Comparison of ENCODE assay signal across 28 mouse cellular contexts in genomic region chr17:74305616-74306015, GRCm38 (mm10).
"Had no signal": no experiment of that assay in that cellular context is flagged by ENCODE, and none has a peak within 500 bp of the region (broad histone marks: within the 10 kb centered on the region; RNA-seq: fewer than 3 reads in every experiment).

No protein-coding gene starts in this region.

- H3K4me3 ChIP-seq: embryonic facial prominence, embryonic 10.5 days; embryonic facial prominence, embryonic 12.5 days; embryonic facial prominence, embryonic 13.5 days; embryonic facial prominence, embryonic 15.5 days; erythroblast, embryonic 14.5 days; forebrain, embryonic 10.5 days; forebrain, embryonic 12.5 days; forebrain, embryonic 13.5 days; forebrain, embryonic 15.5 days; gastrocnemius, adult 2 months; heart, adult 2 months had no signal

- H3K27ac ChIP-seq: embryonic facial prominence, embryonic 10.5 days; embryonic facial prominence, embryonic 12.5 days; embryonic facial prominence, embryonic 13.5 days; embryonic facial prominence, embryonic 15.5 days; forebrain, embryonic 10.5 days; forebrain, embryonic 12.5 days; forebrain, embryonic 13.5 days; forebrain, embryonic 15.5 days; gastrocnemius, adult 2 months; heart, adult 2 months had no signal

- H3K9ac ChIP-seq: embryonic facial prominence, embryonic 12.5 days; embryonic facial prominence, embryonic 13.5 days; embryonic facial prominence, embryonic 15.5 days; forebrain, embryonic 12.5 days; forebrain, embryonic 13.5 days; forebrain, embryonic 15.5 days; forebrain, postnatal 0 days had no signal

- H3K4me2 ChIP-seq: embryonic facial prominence, embryonic 12.5 days; embryonic facial prominence, embryonic 13.5 days; embryonic facial prominence, embryonic 15.5 days; forebrain, embryonic 12.5 days; forebrain, embryonic 13.5 days; forebrain, embryonic 15.5 days had no signal

- H3K27me3 ChIP-seq: embryonic facial prominence, embryonic 12.5 days; embryonic facial prominence, embryonic 13.5 days; embryonic facial prominence, embryonic 15.5 days; forebrain, embryonic 12.5 days; forebrain, embryonic 13.5 days; forebrain, embryonic 15.5 days had no signal

- ATAC-seq: forebrain, embryonic 13.5 days; forebrain, embryonic 14.5 days; forebrain, embryonic 15.5 days; forebrain, embryonic 16.5 days; forebrain, postnatal 0 days had no signal

- H3K4me1 ChIP-seq: embryonic facial prominence, embryonic 10.5 days; embryonic facial prominence, embryonic 12.5 days; embryonic facial prominence, embryonic 13.5 days; embryonic facial prominence, embryonic 15.5 days; forebrain, embryonic 10.5 days; forebrain, embryonic 12.5 days; forebrain, embryonic 13.5 days; forebrain, embryonic 15.5 days had no signal

- DNase-seq: cerebellum, adult 2 months; cerebellum, adult 9-10 months; cerebellum, adult 9-11 months; cerebellum, postnatal 10 days; cerebellum, postnatal 14 days; cerebellum, postnatal 25 days; cerebellum, postnatal 36 days; embryo, embryonic 11 days; forebrain, postnatal 0 days; gastrocnemius, adult 2 months; gastrocnemius, postnatal 10 days; gastrocnemius, postnatal 14 days; gastrocnemius, postnatal 25 days; gastrocnemius, postnatal 36 days; heart, adult 11 months; heart, adult 18-20 months; heart, adult 2 months had no signal

- H3K9me3 ChIP-seq: embryonic facial prominence, embryonic 10.5 days; embryonic facial prominence, embryonic 12.5 days; embryonic facial prominence, embryonic 13.5 days; embryonic facial prominence, embryonic 15.5 days; forebrain, embryonic 10.5 days; forebrain, embryonic 12.5 days; forebrain, embryonic 13.5 days; forebrain, embryonic 15.5 days had no signal
